13 mouse cellular contexts compared by ENCODE assay signal in genomic region chr9:29075924-29076577, GRCm38 (mm10).
DNase-seq lines count a peak whose midpoint lies in the region; ATAC-seq and TF ChIP-seq lines count a peak whose summit lies in the region.
"Had no signal": no experiment of that assay in that cellular context is flagged by ENCODE, and none has a peak within 500 bp of the region (broad histone marks: within the 10 kb centered on the region; RNA-seq: fewer than 3 reads in every experiment).

No protein-coding gene starts in this region.

- no peak for DNase-seq in cerebellum, postnatal 4 days (ENCODE audit: low spot score in 2 of 2)
- DNase-seq in neural tube, embryonic 10.5 days (ENCODE audit: extremely low spot score, low spot score) = no peak
- DNase-seq in layer of hippocampus, adult 2 months (ENCODE audit: low spot score in 2 of 2) = peak; percentile 50 to 76
- DNase-seq: retina, postnatal 1 day had no signal

- no peaks in the 10 kb centered on the region for H3K27me3 ChIP-seq in neural tube, embryonic 12.5 days (replicated peaks)
- no peaks in the 10 kb centered on the region for H3K27me3 ChIP-seq in neural tube, embryonic 15.5 days (replicated peaks)
- no peaks in the 10 kb centered on the region for H3K27me3 ChIP-seq in kidney, embryonic 15.5 days
- H3K27me3 ChIP-seq: stomach, embryonic 15.5 days had no signal

- H3K27ac ChIP-seq in neural tube, embryonic 12.5 days = no peak overlapping the region
- peak overlapping the region; percentile 60 for H3K27ac ChIP-seq in layer of hippocampus, adult 2 months
- H3K27ac ChIP-seq in neural tube, embryonic 15.5 days (replicated peaks) = peak overlapping the region; percentile 19
- no peak overlapping the region for H3K27ac ChIP-seq in kidney, embryonic 15.5 days
- H3K27ac ChIP-seq: heart, embryonic 10.5 days; stomach, embryonic 15.5 days had no signal

- 73% methylated on average over 5 of the region's 5 CpGs for WGBS in neural tube, embryonic 12.5 days
- WGBS in neural tube, embryonic 15.5 days = 64% methylated on average over 5 of the region's 5 CpGs
- 85% methylated on average over 5 of the region's 5 CpGs for WGBS in kidney, embryonic 15.5 days

- no peak for TF ChIP-seq CTCF in layer of hippocampus, adult 2 months (conservative IDR thresholded peaks at IDR 0.05)

- H3K36me3 ChIP-seq in neural tube, embryonic 12.5 days = no peaks in the 10 kb centered on the region
- no peaks in the 10 kb centered on the region for H3K36me3 ChIP-seq in neural tube, embryonic 15.5 days
- H3K36me3 ChIP-seq in kidney, embryonic 15.5 days = no peaks in the 10 kb centered on the region
- H3K36me3 ChIP-seq: heart, embryonic 10.5 days; stomach, embryonic 15.5 days had no signal

- ATAC-seq in cerebellum, adult (ENCODE audit: insufficient number of reproducible peaks, low FRiP score, low TSS enrichment) = peak; percentile 83
- 0 out of 2 replicates have a peak, but pooled peaks have one; percentile 44 for ATAC-seq in neural tube, embryonic 12.5 days (ENCODE audit: low FRiP score, low read depth)
- ATAC-seq in neural tube, embryonic 15.5 days (ENCODE audit: low FRiP score) = peak; percentile 53
- no peak for ATAC-seq in erythroblast, adult 5-6 weeks (replicated peaks; ENCODE audit: low FRiP score, poor library complexity, severe bottlenecking)
- ATAC-seq in kidney, embryonic 15.5 days (replicated peaks; ENCODE audit: low FRiP score) = no peak
- ATAC-seq: inflammation-experienced regulatory T-cells, adult 6 months had no signal

- no peak overlapping the region for H3K4me3 ChIP-seq in neural tube, embryonic 12.5 days
- no peak overlapping the region for H3K4me3 ChIP-seq in layer of hippocampus, adult 2 months
- H3K4me3 ChIP-seq in neural tube, embryonic 15.5 days (replicated peaks) = no peak overlapping the region
- no peak overlapping the region for H3K4me3 ChIP-seq in kidney, embryonic 15.5 days (replicated peaks)
- H3K4me3 ChIP-seq: heart, embryonic 10.5 days; stomach, embryonic 15.5 days had no signal

- peaks cover 10% of the 10 kb centered on the region; the same call in 1 of the 2 replicates for H3K4me1 ChIP-seq in neural tube, embryonic 12.5 days
- H3K4me1 ChIP-seq in neural tube, embryonic 15.5 days = peaks cover 29% of the 10 kb centered on the region
- 0 out of 2 replicates have a peak, but pooled peaks cover 2% of the 10 kb centered on the region for H3K4me1 ChIP-seq in kidney, embryonic 15.5 days
- H3K4me1 ChIP-seq: heart, embryonic 10.5 days; stomach, embryonic 15.5 days had no signal

- H3K9ac ChIP-seq in neural tube, embryonic 12.5 days = no peak overlapping the region
- no peak overlapping the region for H3K9ac ChIP-seq in neural tube, embryonic 15.5 days (replicated peaks)
- H3K9ac ChIP-seq in kidney, embryonic 15.5 days = no peak overlapping the region
- H3K9ac ChIP-seq: stomach, embryonic 15.5 days had no signal

- H3K9me3 ChIP-seq in neural tube, embryonic 12.5 days = no peaks in the 10 kb centered on the region
- no peaks in the 10 kb centered on the region for H3K9me3 ChIP-seq in neural tube, embryonic 15.5 days (replicated peaks)
- no peaks in the 10 kb centered on the region for H3K9me3 ChIP-seq in kidney, embryonic 15.5 days (replicated peaks)
- H3K9me3 ChIP-seq: heart, embryonic 10.5 days; stomach, embryonic 15.5 days had no signal

- H3K4me2 ChIP-seq in neural tube, embryonic 12.5 days (replicated peaks) = no peak overlapping the region
- no peak overlapping the region for H3K4me2 ChIP-seq in neural tube, embryonic 15.5 days
- no peak overlapping the region for H3K4me2 ChIP-seq in kidney, embryonic 15.5 days
- H3K4me2 ChIP-seq: liver, embryonic 11.5 days; stomach, embryonic 15.5 days had no signal

Comparison
In these comparisons a context has a peak if more than half of its experiments do, and no peak if none do; other contexts are left out.
1. H3K27ac ChIP-seq: peak in layer of hippocampus, adult 2 months (single experiment) and neural tube, embryonic 15.5 days (single experiment); none in neural tube, embryonic 12.5 days (single experiment) and kidney, embryonic 15.5 days (single experiment).
2. ATAC-seq: peak in cerebellum, adult (single experiment), neural tube, embryonic 12.5 days (single experiment) and neural tube, embryonic 15.5 days (single experiment); none in erythroblast, adult 5-6 weeks (single experiment) and kidney, embryonic 15.5 days (single experiment).
3. DNase-seq: peak in layer of hippocampus, adult 2 months (2 of 2); none in cerebellum, postnatal 4 days (0 of 2) and neural tube, embryonic 10.5 days (single experiment).